Mouse (Mus musculus) limb, embryonic 11.5 days (tissue): ENCODE data around the gene Slc4a2. TPM values are rescaled to one million over a fixed set of nuclear protein-coding genes. Genes with fewer than 3 reads are reported as not detected.

Source experiments
- ATAC-seq: fragments of 200-750 bp; cut with Nextera tagmentation; 2 replicates; pipeline ENCODE4 v1.8.0; 2017; ENCODE audit warnings: low read depth; ENCODE audit not compliant: insufficient number of reproducible peaks, low FRiP score, low TSS enrichment
- DNase-seq: peaks from one replicate; pipeline ENCODE4 v3.0.0-alpha.2; 2015; ENCODE audit warnings: low spot score
- H3K27ac ChIP-seq: fragments of 300-500 bp; sonication (generic); replicated peaks from 2 replicates; pipeline ENCODE4 v1.5.1; 2014; ENCODE audit warnings: low read depth, mild to moderate bottlenecking, low read length
- H3K27me3 ChIP-seq: fragments of 300-500 bp; sonication (generic); 2 replicates; pipeline ENCODE4 v1.6.1; 2014; ENCODE audit warnings: mild to moderate bottlenecking, low read length, mixed read lengths; ENCODE audit not compliant: control insufficient read depth, insufficient read depth
- H3K36me3 ChIP-seq: fragments of 300-500 bp; sonication (generic); 2 replicates; pipeline ENCODE4 v1.6.1; 2014; ENCODE audit warnings: mild to moderate bottlenecking, low read length, moderate library complexity, mixed read lengths; ENCODE audit not compliant: control insufficient read depth, insufficient read depth
- H3K4me1 ChIP-seq: fragments of 300-500 bp; sonication (generic); 2 replicates; pipeline ENCODE4 v1.6.1; 2014; ENCODE audit warnings: low read length, mixed read lengths; ENCODE audit not compliant: control insufficient read depth, insufficient read depth
- H3K4me2 ChIP-seq: fragments of 300-500 bp; sonication (generic); 2 replicates; pipeline ENCODE4 v1.6.1; 2014; ENCODE audit warnings: low read depth, mild to moderate bottlenecking, moderate library complexity; ENCODE audit not compliant: severe bottlenecking
- H3K4me3 ChIP-seq: fragments of 300-500 bp; sonication (generic); 2 replicates; pipeline ENCODE4 v1.5.1; 2014; ENCODE audit warnings: low read depth, low read length
- H3K9ac ChIP-seq: fragments of 300-500 bp; sonication (generic); 2 replicates; pipeline ENCODE4 v1.6.1; 2014; ENCODE audit warnings: mild to moderate bottlenecking, low read length
- H3K9me3 ChIP-seq: fragments of 300-500 bp; sonication (generic); 2 replicates; pipeline ENCODE4 v1.6.1; 2016; ENCODE audit warnings: low read length; ENCODE audit not compliant: control insufficient read depth
- WGBS: fragments of 180-500 bp; shearing (Covaris S2); extraction: QIAGEN DNeasy Blood & Tissue Kit; methylation state at CpG from one replicate; pipeline ENCODE4 v1.1.7; 2014; 5-methylcytosine and 5-hydroxymethylcytosine counted together
- polyA plus RNA-seq: library from polyadenylated mRNA; unstranded; fragments of >200 nt; fragmentation: Nextera tagmentation; extraction: Ambion mirVana; gene quantifications from 2 replicates; pipeline ENCODE4 v1.2.1, GENCODE M21; 2014

The Slc4a2 gene
- polyA plus RNA-seq, 1 experiment from 2014 or later = 28.0 TPM

DNA sequence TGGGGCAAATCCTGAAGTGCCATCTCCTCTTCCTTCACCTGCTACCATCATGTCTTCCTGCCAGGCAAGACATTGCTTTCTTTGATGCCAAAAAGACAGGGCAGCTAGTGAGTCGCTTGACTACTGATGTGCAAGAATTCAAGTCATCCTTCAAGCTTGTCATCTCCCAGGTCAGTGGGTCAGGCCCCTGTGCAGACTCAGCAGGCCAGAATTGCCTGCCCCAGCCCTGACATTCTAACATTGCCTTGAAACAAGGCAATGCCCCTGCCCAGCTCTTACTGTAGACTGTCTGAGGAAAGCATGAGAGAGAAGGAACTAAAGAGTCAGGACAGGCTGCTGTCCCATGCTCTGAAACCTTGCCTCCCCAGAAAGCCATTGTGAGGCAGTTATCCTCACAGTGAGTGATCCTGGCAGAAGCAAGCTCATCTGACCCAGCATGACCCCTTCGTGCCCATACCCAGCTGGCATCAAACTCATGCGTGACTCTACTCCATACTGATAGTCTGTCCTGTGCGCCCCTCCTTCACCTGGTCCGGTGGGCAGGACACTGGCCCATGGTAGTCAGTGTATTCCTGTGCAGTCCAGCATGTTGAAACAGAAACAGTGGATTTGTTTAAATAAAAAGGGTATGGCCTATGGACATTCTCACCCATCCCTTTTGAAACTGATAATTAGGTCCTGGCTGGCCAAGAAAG is 22.6 kb upstream of the Slc4a2 start:
- DNase-seq (no peak), ATAC-seq (no peak)
- H3K9me3 ChIP-seq = no peaks in the 10 kb centered on the region
- 87% methylated on average over 5 of the region's 5 CpGs for WGBS
- H3K4me1 ChIP-seq = no peaks in the 10 kb centered on the region
- H3K36me3 ChIP-seq = peaks cover 4% of the 10 kb centered on the region; the same call in 1 of the 2 replicates
- H3K4me2 ChIP-seq = no peak overlapping the region
- no peak overlapping the region for H3K4me3 ChIP-seq
- H3K9ac ChIP-seq = no peak overlapping the region
- H3K27me3 ChIP-seq = no peaks in the 10 kb centered on the region
- H3K27ac ChIP-seq = no peak overlapping the region

DNA sequence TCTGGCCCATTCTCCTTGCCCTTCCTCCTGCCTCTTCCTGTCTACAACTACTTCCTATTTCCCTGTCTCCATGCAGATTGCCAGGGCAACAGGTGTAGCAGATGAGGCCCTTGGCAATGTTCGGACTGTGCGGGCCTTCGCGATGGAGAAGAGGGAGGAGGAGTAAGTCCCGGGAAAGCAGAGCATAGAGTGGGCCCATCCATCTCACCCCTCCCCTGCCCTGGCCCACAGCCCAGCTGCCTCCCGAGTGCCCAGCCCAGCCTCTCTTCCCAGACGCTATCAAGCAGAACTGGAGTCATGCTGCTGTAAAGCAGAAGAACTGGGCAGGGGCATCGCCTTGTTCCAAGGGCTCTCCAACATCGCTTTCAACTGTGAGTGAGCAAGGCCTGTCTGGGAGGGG is 21.7 kb upstream of the Slc4a2 start:
- Histone ChIP-seq H3K36me3 (peaks cover 4% of the 10 kb centered on the region; the same call in 1 of the 2 replicates), H3K4me3 (no peak overlapping the region), H3K27ac (no peak overlapping the region), H3K4me1 (no peaks in the 10 kb centered on the region), H3K9me3 (no peaks in the 10 kb centered on the region), H3K9ac (no peak overlapping the region), H3K4me2 (no peak overlapping the region), H3K27me3 (no peaks in the 10 kb centered on the region)
- DNase-seq (no peak), ATAC-seq (no peak)
- WGBS = 88% methylated on average over 9 of the region's 9 CpGs

DNA sequence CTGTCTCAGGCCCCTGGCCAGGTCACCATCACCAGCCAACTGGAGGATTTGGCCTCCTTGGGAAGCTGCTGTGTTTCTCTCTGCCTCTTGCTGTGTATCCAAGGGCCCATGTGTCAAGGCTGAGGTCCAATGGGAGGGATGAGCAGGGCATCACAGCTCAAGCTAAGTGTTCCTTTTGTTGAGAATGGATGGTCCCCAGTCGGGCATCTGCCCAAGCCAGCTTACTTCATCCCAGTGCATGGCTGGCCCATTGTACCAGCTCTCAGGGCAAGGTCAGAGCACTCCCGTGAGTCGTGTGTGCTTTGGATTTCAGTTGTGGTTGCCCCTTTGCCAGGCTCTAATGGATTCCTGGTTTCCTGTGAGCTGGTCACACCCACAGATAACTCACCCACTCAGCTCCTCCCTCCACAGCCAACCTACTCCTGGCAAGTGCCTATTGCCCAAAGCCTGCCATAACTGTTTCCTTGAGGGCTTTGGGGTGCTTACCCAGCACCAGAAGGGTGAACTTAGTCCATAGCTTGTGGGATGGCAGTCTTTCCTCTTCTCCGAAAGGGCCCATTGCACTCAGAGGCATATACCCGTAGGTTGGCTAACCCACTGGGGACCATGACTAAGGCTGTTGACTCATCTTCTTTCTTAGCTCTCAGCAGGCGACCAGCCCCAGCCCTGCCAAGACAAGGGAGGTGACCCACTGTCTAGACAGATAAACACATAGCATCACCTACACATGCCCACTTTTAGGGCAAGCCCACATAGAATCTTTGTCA is 18.9 kb upstream of the Slc4a2 start:
- WGBS = 88% methylated on average over 6 of the region's 6 CpGs
- Histone ChIP-seq H3K27ac (no peak overlapping the region), H3K9ac (no peak overlapping the region), H3K4me1 (no peaks in the 10 kb centered on the region), H3K9me3 (no peaks in the 10 kb centered on the region), H3K4me2 (no peak overlapping the region), H3K27me3 (no peaks in the 10 kb centered on the region), H3K4me3 (no peak overlapping the region), H3K36me3 (peaks cover 4% of the 10 kb centered on the region; the same call in 1 of the 2 replicates)
- DNase-seq = no peak
- ATAC-seq = no peak

- no peak for ATAC-seq
- 48% methylated on average over 3 of the region's 3 CpGs for WGBS
- H3K9ac ChIP-seq = no peak overlapping the region
- H3K27me3 ChIP-seq = no peaks in the 10 kb centered on the region
- no peak overlapping the region for H3K4me2 ChIP-seq
- H3K36me3 ChIP-seq = peaks cover 4% of the 10 kb centered on the region; the same call in 1 of the 2 replicates
- DNase-seq = no peak
- no peak overlapping the region for H3K4me3 ChIP-seq
- H3K27ac ChIP-seq = no peak overlapping the region
- no peaks in the 10 kb centered on the region for H3K9me3 ChIP-seq
- no peaks in the 10 kb centered on the region for H3K4me1 ChIP-seq
Observed at GRCm38 (mm10) chr5:24405389-24405876, 18.2 kb upstream of the Slc4a2 start.

DNA sequence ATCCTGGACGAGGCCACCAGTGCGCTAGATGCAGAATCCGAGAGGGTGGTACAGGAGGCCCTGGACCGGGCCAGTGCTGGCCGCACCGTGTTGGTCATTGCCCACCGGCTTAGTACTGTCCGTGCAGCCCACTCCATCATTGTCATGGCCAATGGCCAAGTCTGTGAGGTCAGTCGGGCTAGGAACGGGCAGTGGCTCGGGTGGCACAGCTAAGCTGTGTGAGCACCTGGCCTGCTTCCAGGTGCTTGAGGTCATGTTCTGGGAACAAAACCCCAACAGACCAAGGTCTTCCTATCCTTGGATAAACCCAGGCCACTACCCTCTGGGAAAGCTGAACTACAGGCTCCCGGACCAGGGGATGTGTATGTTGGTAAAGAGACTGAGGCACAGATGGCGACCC is 15.0 kb upstream of the Slc4a2 start:
- Histone ChIP-seq H3K9ac (no peak overlapping the region), H3K4me1 (peaks cover 3% of the 10 kb centered on the region; the same call in 1 of the 2 replicates), H3K4me2 (no peak overlapping the region), H3K36me3 (peaks cover 3% of the 10 kb centered on the region; the same call in 1 of the 2 replicates), H3K9me3 (no peaks in the 10 kb centered on the region), H3K27ac (no peak overlapping the region), H3K27me3 (no peaks in the 10 kb centered on the region), H3K4me3 (no peak overlapping the region)
- no peak for DNase-seq
- ATAC-seq = no peak
- WGBS = 95% methylated on average over 13 of the region's 13 CpGs

GRCm38 (mm10) chr5:24409466-24409865 is 14.2 kb upstream of the Slc4a2 start:
- Histone ChIP-seq H3K4me2 (no peak overlapping the region), H3K27me3 (no peaks in the 10 kb centered on the region), H3K4me1 (peaks cover 6% of the 10 kb centered on the region; the same call in 1 of the 2 replicates), H3K9ac (no peak overlapping the region), H3K36me3 (peaks cover 3% of the 10 kb centered on the region; the same call in 1 of the 2 replicates), H3K27ac (no peak overlapping the region), H3K9me3 (no peaks in the 10 kb centered on the region), H3K4me3 (no peak overlapping the region)
- DNase-seq (no peak), ATAC-seq (no peak)
- WGBS = 83% methylated on average over 2 of the region's 2 CpGs

DNA sequence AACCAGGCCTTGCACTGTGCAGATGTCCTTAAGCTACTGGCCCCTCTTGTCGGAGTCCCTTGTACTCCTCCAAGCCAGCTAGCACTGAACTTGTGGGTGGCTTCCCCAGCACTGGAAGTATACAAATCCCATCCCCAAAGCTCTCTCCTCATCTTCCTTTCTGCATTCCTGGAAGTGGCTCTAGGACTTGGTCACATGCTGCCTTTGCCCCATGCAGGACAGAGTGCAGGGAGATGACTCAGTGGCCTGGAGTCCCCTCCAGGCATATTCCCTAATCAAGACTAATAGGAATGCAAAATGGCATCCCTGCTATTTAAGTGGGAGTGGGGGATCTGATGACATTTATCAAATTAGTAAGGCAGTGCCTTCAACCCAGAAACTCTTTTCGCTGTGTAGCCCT is 11.6 kb upstream of the Slc4a2 start:
- Histone ChIP-seq H3K4me3 (no peak overlapping the region), H3K27ac (no peak overlapping the region), H3K27me3 (no peaks in the 10 kb centered on the region; the same call in 1 of the 2 replicates), H3K9me3 (no peaks in the 10 kb centered on the region), H3K4me2 (no peak overlapping the region), H3K9ac (no peak overlapping the region), H3K4me1 (peaks cover 6% of the 10 kb centered on the region; the same call in 1 of the 2 replicates), H3K36me3 (no peaks in the 10 kb centered on the region)
- no peak for ATAC-seq
- DNase-seq = no peak
- 89% methylated on average over 2 of the region's 2 CpGs for WGBS

DNA sequence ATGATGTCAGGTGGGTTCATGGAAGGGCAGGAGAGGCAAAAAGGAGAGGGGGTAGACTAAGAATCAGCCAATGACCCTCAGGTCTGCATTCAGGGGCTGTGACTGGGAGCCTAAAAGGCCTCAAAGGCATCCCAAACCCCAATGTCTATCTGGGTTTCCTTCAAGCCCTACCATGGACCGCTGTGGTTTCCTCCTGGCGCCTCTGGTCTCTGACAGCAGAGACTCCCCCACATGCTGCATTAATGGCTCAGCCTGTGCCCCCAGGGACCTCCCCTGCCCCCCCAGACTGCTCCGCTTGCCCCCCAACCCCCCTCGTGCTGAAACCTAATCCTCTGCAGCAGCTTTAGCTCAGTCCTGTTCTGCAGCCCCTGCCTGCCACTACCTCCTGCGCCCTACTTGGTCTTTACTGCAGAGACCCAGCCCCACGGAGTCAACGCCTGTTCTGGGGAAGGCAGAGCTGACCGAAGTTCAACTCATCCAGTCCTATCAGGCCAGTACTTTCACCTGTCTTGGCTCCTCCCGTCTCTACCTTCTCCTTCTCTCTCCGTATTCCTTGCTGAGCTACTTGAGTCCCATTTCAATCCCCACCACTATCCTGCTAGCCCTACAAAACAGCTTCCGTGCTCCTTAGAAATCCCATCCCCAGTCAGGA is 10.5 kb upstream of the Slc4a2 start, which contains the start of gene Asic3:
Gene Asic3, plus strand, starts transcription at position 351 of the 652 bp plus-strand sequence.
- H3K9ac ChIP-seq = 0 out of 2 replicates have a peak within 1 kb of the TSS, but pooled peaks have one; percentile 12
- no peak within 1 kb of the TSS for H3K4me3 ChIP-seq
- 39% methylated on average over 11 of the region's 11 CpGs for WGBS
- H3K9me3 ChIP-seq = no peaks in the 10 kb centered on the region
- H3K27ac ChIP-seq = no peak within 1 kb of the TSS
- no peak within 1 kb of the TSS; the same call in 1 of the 2 replicates for H3K4me2 ChIP-seq
- DNase-seq (no peak), ATAC-seq (0 out of 2 replicates have a peak, but pooled peaks have one; percentile 10)
- H3K4me1 ChIP-seq = peaks cover 6% of the 10 kb centered on the region; the same call in 1 of the 2 replicates
- H3K36me3 ChIP-seq = no peaks in the 10 kb centered on the region
- H3K27me3 ChIP-seq = no peaks in the 10 kb centered on the region; the same call in 1 of the 2 replicates
